Mouse (Mus musculus) hindbrain, embryonic 13.5 days (tissue): ENCODE data around the gene Gdf15. TPM values are rescaled to one million over a fixed set of nuclear protein-coding genes. Genes with fewer than 3 reads are reported as not detected.
A peak's percentile ranks its signal among the peaks of the same experiment; 100 is the strongest.

Experiments
- ATAC-seq: fragments of 200-750 bp; cut with Nextera tagmentation; 2 replicates; pipeline ENCODE4 v1.8.0; 2017; ENCODE audit warnings: moderate TSS enrichment; ENCODE audit not compliant: low FRiP score
- H3K27ac ChIP-seq: fragments of 300-500 bp; sonication (generic); 2 replicates; pipeline ENCODE4 v1.5.1; 2015; ENCODE audit warnings: inconsistent platforms, mild to moderate bottlenecking, moderate library complexity
- H3K27me3 ChIP-seq: fragments of 300-500 bp; sonication (generic); 2 replicates; pipeline ENCODE4 v1.6.1; 2015; ENCODE audit warnings: mild to moderate bottlenecking, inconsistent platforms
- H3K36me3 ChIP-seq: fragments of 300-500 bp; sonication (generic); 2 replicates; pipeline ENCODE4 v1.6.1; 2015; ENCODE audit warnings: mild to moderate bottlenecking, inconsistent platforms
- H3K4me1 ChIP-seq: fragments of 300-500 bp; sonication (generic); replicated peaks from 2 replicates; pipeline ENCODE4 v1.6.1; 2015; ENCODE audit warnings: inconsistent platforms
- H3K4me2 ChIP-seq: fragments of 300-500 bp; sonication (generic); 2 replicates; pipeline ENCODE4 v1.6.1; 2015; ENCODE audit warnings: inconsistent platforms, mild to moderate bottlenecking, moderate library complexity
- H3K4me3 ChIP-seq: fragments of 300-500 bp; sonication (generic); 2 replicates; pipeline ENCODE4 v1.5.1; 2015; ENCODE audit warnings: mild to moderate bottlenecking, inconsistent platforms
- H3K9ac ChIP-seq: fragments of 300-500 bp; sonication (generic); 2 replicates; pipeline ENCODE4 v1.6.1; 2015; ENCODE audit warnings: mild to moderate bottlenecking, inconsistent platforms
- H3K9me3 ChIP-seq: fragments of 300-500 bp; sonication (generic); 2 replicates; pipeline ENCODE4 v1.6.1; 2016; ENCODE audit warnings: inconsistent platforms
- WGBS: fragments of 180-500 bp; shearing (Covaris S2); methylation state at CpG from one replicate; pipeline ENCODE4 v1.1.7; 2015; 5-methylcytosine and 5-hydroxymethylcytosine counted together
- polyA plus RNA-seq: library from polyadenylated mRNA; unstranded; fragments of >200 nt; fragmentation: Nextera tagmentation; extraction: Ambion mirVana; gene quantifications from 2 replicates; pipeline ENCODE4 v1.2.1, GENCODE M21; 2015

The Gdf15 gene
- polyA plus RNA-seq, 1 experiment from 2014 or later, result 0.12 TPM

GRCm38 (mm10) chr8:70618888-70619334 lies 13.3 kb downstream of the Gdf15 start:
- 39% methylated on average over 9 of the region's 9 CpGs for WGBS
- Histone ChIP-seq H3K4me2 (no peak overlapping the region), H3K36me3 (no peaks in the 10 kb centered on the region), H3K9ac (no peak overlapping the region), H3K4me1 (no peaks in the 10 kb centered on the region; the same call in none of the 2 replicates), H3K27ac (no peak overlapping the region), H3K27me3 (peaks cover 29% of the 10 kb centered on the region), H3K9me3 (no peaks in the 10 kb centered on the region), H3K4me3 (no peak overlapping the region)
- ATAC-seq, result no peak

GRCm38 (mm10) chr8:70617985-70618384 lies 14.3 kb downstream of the Gdf15 start:
- Histone ChIP-seq H3K4me1 (no peaks in the 10 kb centered on the region; the same call in none of the 2 replicates), H3K4me2 (no peak overlapping the region), H3K36me3 (no peaks in the 10 kb centered on the region), H3K9me3 (no peaks in the 10 kb centered on the region), H3K9ac (no peak overlapping the region), H3K27ac (no peak overlapping the region), H3K4me3 (no peak overlapping the region), H3K27me3 (peaks cover 28% of the 10 kb centered on the region)
- 88% methylated on average over 11 of the region's 11 CpGs for WGBS
- ATAC-seq, result no peak

- Histone ChIP-seq H3K27ac (no peak overlapping the region), H3K4me1 (peaks cover 5% of the 10 kb centered on the region), H3K9ac (no peak overlapping the region), H3K4me2 (no peak overlapping the region), H3K9me3 (no peaks in the 10 kb centered on the region), H3K4me3 (no peak overlapping the region), H3K36me3 (no peaks in the 10 kb centered on the region), H3K27me3 (peaks cover 14% of the 10 kb centered on the region)
- WGBS, result 57% methylated on average over 11 of the region's 11 CpGs
- no peak for ATAC-seq
Observed at GRCm38 (mm10) chr8:70616645-70617044, 15.6 kb downstream of the Gdf15 start.

- Histone ChIP-seq H3K27me3 (peaks cover 9% of the 10 kb centered on the region), H3K27ac (no peak within 1 kb of the TSS), H3K4me2 (no peak within 1 kb of the TSS), H3K4me1 (peaks cover 12% of the 10 kb centered on the region), H3K36me3 (no peaks in the 10 kb centered on the region), H3K4me3 (no peak within 1 kb of the TSS), H3K9ac (no peak within 1 kb of the TSS), H3K9me3 (no peaks in the 10 kb centered on the region)
- ATAC-seq, result no peak
- 87% methylated on average over 3 of the region's 3 CpGs for WGBS
Observed at GRCm38 (mm10) chr8:70615894-70616293, 16.4 kb downstream of the Gdf15 start, which contains the start of gene Lrrc25. Lrrc25 (plus strand) TSS chr8:70616155.

- 92% methylated on average over 8 of the region's 8 CpGs for WGBS
- H3K9me3 ChIP-seq, result no peaks in the 10 kb centered on the region
Observed at GRCm38 (mm10) chr8:70615281-70615680, 17.0 kb downstream of the Gdf15 start.

GRCm38 (mm10) chr8:70614469-70614868 lies 17.8 kb downstream of the Gdf15 start:
- Histone ChIP-seq H3K27ac (no peak overlapping the region), H3K4me1 (peaks cover 26% of the 10 kb centered on the region), H3K4me2 (no peak overlapping the region), H3K27me3 (0 out of 2 replicates have a peak, but pooled peaks cover 2% of the 10 kb centered on the region), H3K36me3 (no peaks in the 10 kb centered on the region), H3K4me3 (no peak overlapping the region), H3K9me3 (no peaks in the 10 kb centered on the region), H3K9ac (0 out of 2 replicates have a peak overlapping the region, but pooled peaks have one; percentile 24)
- ATAC-seq, result no peak
- 77% methylated on average over 5 of the region's 5 CpGs for WGBS

More at GRCm38 (mm10) chr8:70615281-70615680, 17.0 kb downstream of the Gdf15 start:
- Histone ChIP-seq H3K27ac (no peak overlapping the region), H3K4me3 (no peak overlapping the region), H3K4me2 (no peak overlapping the region), H3K9ac (no peak overlapping the region), H3K36me3 (no peaks in the 10 kb centered on the region), H3K4me1 (peaks cover 18% of the 10 kb centered on the region), H3K27me3 (peaks cover 4% of the 10 kb centered on the region)
- no peak for ATAC-seq

- Histone ChIP-seq H3K36me3 (no peaks in the 10 kb centered on the region), H3K9ac (no peak overlapping the region), H3K27ac (no peak overlapping the region), H3K27me3 (0 out of 2 replicates have a peak, but pooled peaks cover 2% of the 10 kb centered on the region), H3K4me2 (no peak overlapping the region), H3K4me3 (no peak overlapping the region), H3K4me1 (peaks cover 33% of the 10 kb centered on the region), H3K9me3 (no peaks in the 10 kb centered on the region)
- WGBS, result 26% methylated on average over 1 of the region's 1 CpGs
- no peak for ATAC-seq
Observed at GRCm38 (mm10) chr8:70613763-70614162, 18.5 kb downstream of the Gdf15 start.

GRCm38 (mm10) chr8:70611849-70612248 lies 20.4 kb downstream of the Gdf15 start:
- H3K27ac ChIP-seq, result peak overlapping the region; percentile 50; the same call in 1 of the 2 replicates
- H3K4me3 ChIP-seq, result peak overlapping the region; percentile 40
- WGBS, result 0% methylated on average over 6 of the region's 6 CpGs
- H3K27me3 ChIP-seq, result 0 out of 2 replicates have a peak, but pooled peaks cover 2% of the 10 kb centered on the region
- H3K36me3 ChIP-seq, result no peaks in the 10 kb centered on the region
- no peak for ATAC-seq
- peak overlapping the region; percentile 68 for H3K9ac ChIP-seq
- H3K9me3 ChIP-seq, result no peaks in the 10 kb centered on the region
- H3K4me1 ChIP-seq, result peaks cover 49% of the 10 kb centered on the region
- peak overlapping the region; percentile 79 for H3K4me2 ChIP-seq

GRCm38 (mm10) chr8:70610796-70611771 lies 21.2 kb downstream of the Gdf15 start:
- WGBS, result under 1% methylated on average over 54 of the region's 54 CpGs
- H3K27me3 ChIP-seq, result 0 out of 2 replicates have a peak, but pooled peaks cover 2% of the 10 kb centered on the region
- H3K36me3 ChIP-seq, result no peaks in the 10 kb centered on the region
- peaks cover 57% of the 10 kb centered on the region for H3K4me1 ChIP-seq
- no peaks in the 10 kb centered on the region for H3K9me3 ChIP-seq
- H3K4me2 ChIP-seq, result peak overlapping the region; percentile 79
- H3K4me3 ChIP-seq, result peak overlapping the region; percentile 40
- peak overlapping the region; percentile 50; the same call in 1 of the 2 replicates for H3K27ac ChIP-seq
- ATAC-seq, result 0 out of 2 replicates have a peak, but pooled peaks have one; percentile 8
- H3K9ac ChIP-seq, result peak overlapping the region; percentile 68

- H3K4me3 ChIP-seq, result peak overlapping the region; percentile 75
- under 1% methylated on average over 43 of the region's 45 CpGs for WGBS
- H3K4me2 ChIP-seq, result peak overlapping the region; percentile 79
- H3K9ac ChIP-seq, result peak overlapping the region; percentile 68
- H3K36me3 ChIP-seq, result no peaks in the 10 kb centered on the region
- ATAC-seq, result peak; percentile 23
- H3K27me3 ChIP-seq, result 0 out of 2 replicates have a peak, but pooled peaks cover 2% of the 10 kb centered on the region
- H3K4me1 ChIP-seq, result peaks cover 65% of the 10 kb centered on the region
- H3K27ac ChIP-seq, result peak overlapping the region; percentile 87
- H3K9me3 ChIP-seq, result no peaks in the 10 kb centered on the region
Observed at GRCm38 (mm10) chr8:70609849-70610795, 22.1 kb downstream of the Gdf15 start.

GRCm38 (mm10) chr8:70609368-70609848 lies 22.8 kb downstream of the Gdf15 start:
- Histone ChIP-seq H3K4me1 (peaks cover 72% of the 10 kb centered on the region), H3K4me2 (peak overlapping the region; percentile 79), H3K27ac (peak overlapping the region; percentile 87), H3K9ac (peak overlapping the region; percentile 68), H3K9me3 (no peaks in the 10 kb centered on the region), H3K27me3 (0 out of 2 replicates have a peak, but pooled peaks cover 2% of the 10 kb centered on the region), H3K36me3 (no peaks in the 10 kb centered on the region), H3K4me3 (peak overlapping the region; percentile 75)
- under 1% methylated on average over 39 of the region's 39 CpGs for WGBS
- peak; percentile 39 for ATAC-seq
